Mouse (Mus musculus) layer of hippocampus, adult 2 months (tissue): ENCODE results near the gene Ptcd3. TPM values are rescaled to one million over a fixed set of nuclear protein-coding genes. Genes with fewer than 3 reads are reported as not detected.
"Not testable (repeated sequence)": the region's sequence is repeated elsewhere in the genome, so short reads cannot be mapped to it uniquely, and the experiment has no call there.

Source experiments
- DNase-seq, 2 experiments: peaks; one replicate each; pipeline ENCODE4 v3.0.0; 2022; ENCODE audit warnings: low spot score in 2 of 2
- H3K27ac ChIP-seq: fragments of 200-600 bp; 2 replicates; pipeline ENCODE4 v1.8.1; 2022
- H3K4me3 ChIP-seq: fragments of 200-600 bp; 2 replicates; pipeline ENCODE4 v1.8.1; 2022; ENCODE audit warnings: mild to moderate bottlenecking
- CTCF ChIP-seq: fragments of 200-600 bp; conservative IDR thresholded peaks from 2 replicates; pipeline ENCODE4 v1.8.1; 2022; ENCODE audit warnings: antibody characterized with exemption, mild to moderate bottlenecking, moderate library complexity
- total RNA-seq, 2 experiments: library from RNA; stranded (reverse); gene quantifications; 2 replicates each; pipeline ENCODE4 v1.2.3; 2021

The Ptcd3 gene
- total RNA-seq, 2 experiments from 2014 or later, result 71.0 to 74.8 TPM

GRCm38 (mm10) chr6:71920752-71921151, 12.2 kb upstream of the Ptcd3 start:
- DNase-seq, result no peak
- TF ChIP-seq CTCF, result no peak
- H3K4me3 ChIP-seq, result no peak overlapping the region
- no peak overlapping the region for H3K27ac ChIP-seq

- no peak overlapping the region for H3K27ac ChIP-seq
- no peak overlapping the region for H3K4me3 ChIP-seq
- no peak for TF ChIP-seq CTCF
- no peak for DNase-seq
Measured at GRCm38 (mm10) chr6:71911686-71912450, 3.3 kb upstream of the Ptcd3 start.

GRCm38 (mm10) chr6:71909840-71910239, 1.3 kb upstream of the Ptcd3 start:
- no peak for DNase-seq
- Histone ChIP-seq H3K27ac (no peak overlapping the region; the same call in 1 of the 2 replicates), H3K4me3 (peak overlapping the region; percentile 80)
- TF ChIP-seq CTCF, result peak; percentile 45

- DNase-seq, result no peak
- H3K27ac ChIP-seq, result peak overlapping the region; percentile 98
- H3K4me3 ChIP-seq, result peak overlapping the region; percentile 80
- no peak for TF ChIP-seq CTCF
Measured at GRCm38 (mm10) chr6:71909384-71909783, 834 bp upstream of the Ptcd3 start.

GRCm38 (mm10) chr6:71907702-71908235, 781 bp downstream of the Ptcd3 start:
- H3K27ac ChIP-seq, result no peak overlapping the region
- peak overlapping the region; percentile 80 for H3K4me3 ChIP-seq
- no peak for TF ChIP-seq CTCF
- no peak for DNase-seq

- no peak for DNase-seq
- TF ChIP-seq CTCF, result no peak
- H3K4me3 ChIP-seq, result no peak overlapping the region
- no peak overlapping the region for H3K27ac ChIP-seq
Measured at GRCm38 (mm10) chr6:71893263-71893662, 15.3 kb downstream of the Ptcd3 start.

GRCm38 (mm10) chr6:71877965-71878760, 30.4 kb downstream of the Ptcd3 start:
- DNase-seq, result no peak
- no peak overlapping the region for H3K27ac ChIP-seq
- 0 out of 2 replicates have a peak, but pooled peaks have one; percentile 8 for TF ChIP-seq CTCF
- H3K4me3 ChIP-seq, result no peak overlapping the region

- Histone ChIP-seq H3K27ac (no peak overlapping the region), H3K4me3 (no peak overlapping the region)
- no peak for TF ChIP-seq CTCF
- DNase-seq, result no peak
Measured at GRCm38 (mm10) chr6:71871396-71871795, 37.2 kb downstream of the Ptcd3 start.

- DNase-seq, result no peak
- TF ChIP-seq CTCF, result peak; percentile 72
- no peak overlapping the region for H3K4me3 ChIP-seq
- no peak overlapping the region for H3K27ac ChIP-seq
Measured at GRCm38 (mm10) chr6:71868809-71869208, 39.7 kb downstream of the Ptcd3 start.

- no peak overlapping the region for H3K27ac ChIP-seq
- no peak for TF ChIP-seq CTCF
- peak; percentile 45 to 48 for DNase-seq
Measured at GRCm38 (mm10) chr6:71867751-71868150, 40.8 kb downstream of the Ptcd3 start.

GRCm38 (mm10) chr6:71846906-71847305, 61.6 kb downstream of the Ptcd3 start:
- DNase-seq, result not testable (repeated sequence)

More at GRCm38 (mm10) chr6:71867751-71868150, 40.8 kb downstream of the Ptcd3 start:
- no peak overlapping the region for H3K4me3 ChIP-seq

GRCm38 (mm10) chr6:71840597-71841290, 67.8 kb downstream of the Ptcd3 start:
- peak overlapping the region; percentile 48 for H3K27ac ChIP-seq
- TF ChIP-seq CTCF, result no peak
- H3K4me3 ChIP-seq, result no peak overlapping the region
- DNase-seq, result no peak

More at GRCm38 (mm10) chr6:71846906-71847305, 61.6 kb downstream of the Ptcd3 start:
- not testable (repeated sequence) for H3K4me3 ChIP-seq, H3K27ac ChIP-seq

- TF ChIP-seq CTCF, result no peak
- Histone ChIP-seq H3K27ac (no peak overlapping the region), H3K4me3 (no peak overlapping the region)
- no peak for DNase-seq
Measured at GRCm38 (mm10) chr6:71839815-71840214, 68.7 kb downstream of the Ptcd3 start.
